In genomic region chr9:70160071-70160470, GRCm38 (mm10) we compare ENCODE assay signal across 21 mouse cellular contexts. TPM values are rescaled to one million over a fixed set of nuclear protein-coding genes. Genes with fewer than 3 reads are reported as not detected.
DNase-seq lines count a peak whose midpoint lies in the region; ATAC-seq lines count a peak whose summit lies in the region.
"Had no signal": no experiment of that assay in that cellular context is flagged by ENCODE, and none has a peak within 500 bp of the region (broad histone marks: within the 10 kb centered on the region; RNA-seq: fewer than 3 reads in every experiment).

No protein-coding gene starts in this region.

- H3K4me1 ChIP-seq in liver, embryonic 12.5 days, result no peaks in the 10 kb centered on the region
- H3K4me1 ChIP-seq: embryonic facial prominence, embryonic 13.5 days; forebrain, embryonic 15.5 days; midbrain, embryonic 15.5 days had no signal

- ATAC-seq in liver, embryonic 12.5 days, result no peak
- no peak for ATAC-seq in monocyte, adult 5-6 weeks (replicated peaks; ENCODE audit: insufficient number of reproducible peaks, low FRiP score, low TSS enrichment, poor library complexity, severe bottlenecking)
- ATAC-seq: forebrain, embryonic 15.5 days; midbrain, embryonic 15.5 days had no signal

- no peak overlapping the region for H3K4me3 ChIP-seq in liver, embryonic 12.5 days
- H3K4me3 ChIP-seq: embryonic facial prominence, embryonic 13.5 days; forebrain, embryonic 15.5 days; midbrain, embryonic 15.5 days had no signal

- no peak overlapping the region for H3K4me2 ChIP-seq in liver, embryonic 12.5 days
- H3K4me2 ChIP-seq: embryonic facial prominence, embryonic 13.5 days; forebrain, embryonic 15.5 days; heart, embryonic 11.5 days; midbrain, embryonic 15.5 days had no signal

- H3K36me3 ChIP-seq in liver, embryonic 12.5 days, result no peaks in the 10 kb centered on the region
- H3K36me3 ChIP-seq: embryonic facial prominence, embryonic 13.5 days; forebrain, embryonic 15.5 days; midbrain, embryonic 15.5 days had no signal

- no peak overlapping the region for H3K9ac ChIP-seq in liver, embryonic 12.5 days
- H3K9ac ChIP-seq: embryonic facial prominence, embryonic 13.5 days; forebrain, embryonic 15.5 days; midbrain, embryonic 15.5 days had no signal

- no peak overlapping the region for H3K27ac ChIP-seq in liver, embryonic 12.5 days
- H3K27ac ChIP-seq: embryonic facial prominence, embryonic 13.5 days; forebrain, embryonic 15.5 days; midbrain, embryonic 15.5 days had no signal

- 67% methylated on average over 10 of the region's 10 CpGs for WGBS in liver, embryonic 12.5 days (ENCODE audit: insufficient replicate concordance)

- intact Hi-C loops in left cerebral cortex, postnatal 25 days (cut with DNase I), result no loop called here

- H3K27me3 ChIP-seq in liver, embryonic 12.5 days (replicated peaks), result no peaks in the 10 kb centered on the region
- H3K27me3 ChIP-seq: embryonic facial prominence, embryonic 13.5 days; forebrain, embryonic 15.5 days; midbrain, embryonic 15.5 days had no signal

- peak; percentile 51 for DNase-seq in layer of hippocampus, adult 9-11 months
- no peak for DNase-seq in layer of hippocampus, postnatal 25 days (ENCODE audit: extremely low spot score in 1 of 2, low spot score in 1 of 2)
- peak; percentile 41 for DNase-seq in ZHBTc4 (ENCODE audit: low read depth, low spot score)
- peak; percentile 27 to 84 for DNase-seq in left cerebral cortex, postnatal 25 days (ENCODE audit: low spot score in 2 of 2)
- DNase-seq in right cerebral cortex, postnatal 36 days (ENCODE audit: low spot score in 2 of 2), result peak; percentile 45 to 58
- DNase-seq: adrenal gland, postnatal 10 days; B cell, adult 2 months; cerebellum, postnatal 14 days; heart, postnatal 10 days; kidney, adult 18-20 months; kidney, postnatal 14 days; lung, adult 18-20 months had no signal

- no peaks in the 10 kb centered on the region for H3K9me3 ChIP-seq in liver, embryonic 12.5 days (replicated peaks)
- H3K9me3 ChIP-seq: embryonic facial prominence, embryonic 13.5 days; forebrain, embryonic 15.5 days; midbrain, embryonic 15.5 days had no signal

RNA-seq across cellular contexts. Expression of gene Fam81a, which starts 17.7 kb away (rescaled TPM):
- total RNA-seq in layer of hippocampus, postnatal 25 days (2021), result 100 to 1,000 TPM in 1 of 2 experiments, 10 to 100 TPM in 1; 99.7 to 101 TPM
- 100 to 1,000 TPM; 175 to 213 TPM for total RNA-seq in left cerebral cortex, postnatal 25 days (2021)
- 0.74 and 0.98 TPM in 2 replicates for polyA plus RNA-seq in liver, embryonic 12.5 days (2016; fragmentation: Nextera tagmentation; extraction: Ambion mirVana)
- total RNA-seq in monocyte, adult 5-6 weeks (2017), result 0.64 to 1.7 TPM (median 0.76 TPM) in 3 replicates
- total RNA-seq: granulocyte monocyte progenitor cell, adult 5-6 weeks; megakaryocyte-erythroid progenitor cell, adult 5-6 weeks; neutrophil, adult 5-6 weeks had no signal

RNA-seq across cellular contexts. Expression of gene Myo1e, which starts 47.1 kb away (rescaled TPM):
- total RNA-seq in layer of hippocampus, postnatal 25 days (2021), result 1 to 10 TPM; 8.9 TPM
- total RNA-seq in left cerebral cortex, postnatal 25 days (2021), result 10 to 100 TPM; 13.5 to 14.7 TPM
- polyA plus RNA-seq in liver, embryonic 12.5 days (2016; fragmentation: Nextera tagmentation; extraction: Ambion mirVana), result 4.0 and 4.2 TPM in 2 replicates
- total RNA-seq in monocyte, adult 5-6 weeks (2017), result 14.9 to 33.2 TPM (median 17.7 TPM) in 3 replicates

Comparison
In these comparisons a context has a peak if more than half of its experiments do, and no peak if none do; other contexts are left out.
1. DNase-seq: peak in layer of hippocampus, adult 9-11 months (single experiment), ZHBTc4 (single experiment), left cerebral cortex, postnatal 25 days (2 of 2) and right cerebral cortex, postnatal 36 days (2 of 2); none in layer of hippocampus, postnatal 25 days (0 of 2).
2. RNA of gene Fam81a, which starts 17.7 kb away (total RNA-seq): 175 to 213 TPM in left cerebral cortex, postnatal 25 days and 99.7 to 101 TPM in layer of hippocampus, postnatal 25 days; 0.64 to 1.7 TPM in monocyte, adult 5-6 weeks; every median in the first group is over 10 times any median in the second.